Mouse (Mus musculus) midbrain, embryonic 11.5 days (tissue): ENCODE results near the gene Arxes2. TPM values are rescaled to one million over a fixed set of nuclear protein-coding genes. Genes with fewer than 3 reads are reported as not detected.
"Not testable (repeated sequence)": the region's sequence is repeated elsewhere in the genome, so short reads cannot be mapped to it uniquely, and the experiment has no call there.

Experiments used
- ATAC-seq: fragments of 200-750 bp; cut with Nextera tagmentation; 2 replicates; pipeline ENCODE4 v1.8.0; 2017; ENCODE audit warnings: moderate TSS enrichment, moderate library complexity; ENCODE audit not compliant: low FRiP score
- DNase-seq: peaks from one replicate; pipeline ENCODE4 v3.0.0; 2015; ENCODE audit warnings: low spot score; ENCODE audit errors: missing footprints
- H3K27ac ChIP-seq: fragments of 300-500 bp; sonication (generic); 2 replicates; pipeline ENCODE4 v1.5.1; 2014; ENCODE audit warnings: low read depth, low read length
- H3K27me3 ChIP-seq: fragments of 300-500 bp; sonication (generic); 2 replicates; pipeline ENCODE4 v1.6.1; 2014; ENCODE audit warnings: mild to moderate bottlenecking, low read length, moderate library complexity, mixed read lengths; ENCODE audit not compliant: control insufficient read depth, insufficient read depth
- H3K36me3 ChIP-seq: fragments of 300-500 bp; sonication (generic); 2 replicates; pipeline ENCODE4 v1.6.1; 2014; ENCODE audit warnings: mild to moderate bottlenecking, low read length, moderate library complexity, mixed read lengths; ENCODE audit not compliant: control insufficient read depth, insufficient read depth
- H3K4me1 ChIP-seq: fragments of 300-500 bp; sonication (generic); 2 replicates; pipeline ENCODE4 v1.6.1; 2014; ENCODE audit warnings: low read length; ENCODE audit not compliant: control insufficient read depth, insufficient read depth
- H3K4me2 ChIP-seq: fragments of 300-500 bp; sonication (generic); 2 replicates; pipeline ENCODE4 v1.6.1; 2014; ENCODE audit warnings: mild to moderate bottlenecking, moderate library complexity
- H3K4me3 ChIP-seq: fragments of 300-500 bp; sonication (generic); 2 replicates; pipeline ENCODE4 v1.5.1; 2014; ENCODE audit warnings: low read depth, low read length
- H3K9ac ChIP-seq: fragments of 300-500 bp; sonication (generic); 2 replicates; pipeline ENCODE4 v1.6.1; 2014; ENCODE audit warnings: low read length
- H3K9me3 ChIP-seq: fragments of 300-500 bp; sonication (generic); 2 replicates; pipeline ENCODE4 v1.6.1; 2016; ENCODE audit warnings: low read length; ENCODE audit not compliant: control insufficient read depth
- WGBS: fragments of 180-500 bp; shearing (Covaris S2); extraction: QIAGEN DNeasy Blood & Tissue Kit; methylation state at CpG from one replicate; pipeline ENCODE4 v1.1.7; 2014; 5-methylcytosine and 5-hydroxymethylcytosine counted together
- polyA plus RNA-seq: library from polyadenylated mRNA; unstranded; fragments of >200 nt; fragmentation: Nextera tagmentation; extraction: Ambion mirVana; gene quantifications from 2 replicates; pipeline ENCODE4 v1.2.1, GENCODE M21; 2014

The Arxes2 gene
- polyA plus RNA-seq, 1 experiment from 2014 or later, result 152 TPM

GRCm38 (mm10) chrX:135963629-135964028 lies 30.0 kb upstream of the Arxes2 start:
- 16% methylated on average over 3 of the region's 3 CpGs for WGBS

GRCm38 (mm10) chrX:135973597-135974423 lies 19.8 kb upstream of the Arxes2 start:
- no peaks in the 10 kb centered on the region for H3K27me3 ChIP-seq
- DNase-seq (no peak), ATAC-seq (no peak)
- 72% methylated on average over 10 of the region's 10 CpGs for WGBS
- no peak overlapping the region for H3K4me3 ChIP-seq
- no peak overlapping the region for H3K27ac ChIP-seq
- H3K9me3 ChIP-seq, result no peaks in the 10 kb centered on the region
- no peaks in the 10 kb centered on the region for H3K4me1 ChIP-seq
- H3K36me3 ChIP-seq, result no peaks in the 10 kb centered on the region
- H3K9ac ChIP-seq, result no peak overlapping the region
- no peak overlapping the region for H3K4me2 ChIP-seq

More at GRCm38 (mm10) chrX:135963629-135964028, 30.0 kb upstream of the Arxes2 start:
- 0 out of 2 replicates have a peak, but pooled peaks cover 4% of the 10 kb centered on the region for H3K4me1 ChIP-seq
- H3K9me3 ChIP-seq, result no peaks in the 10 kb centered on the region
- DNase-seq, result peak; percentile 92
- no peak overlapping the region for H3K4me2 ChIP-seq
- H3K27me3 ChIP-seq, result no peaks in the 10 kb centered on the region; the same call in 1 of the 2 replicates
- no peak overlapping the region for H3K27ac ChIP-seq
- no peaks in the 10 kb centered on the region for H3K36me3 ChIP-seq
- no peak overlapping the region for H3K9ac ChIP-seq
- ATAC-seq, result peak; percentile 22
- H3K4me3 ChIP-seq, result no peak overlapping the region

- Histone ChIP-seq H3K4me1 (no peaks in the 10 kb centered on the region), H3K9ac (no peak overlapping the region), H3K4me2 (no peak overlapping the region), H3K9me3 (no peaks in the 10 kb centered on the region), H3K36me3 (no peaks in the 10 kb centered on the region), H3K27ac (no peak overlapping the region), H3K4me3 (no peak overlapping the region), H3K27me3 (no peaks in the 10 kb centered on the region)
- ATAC-seq (peak; percentile 69; the same call in 1 of the 2 replicates), DNase-seq (no peak)
- WGBS, result 60% methylated on average over 20 of the region's 20 CpGs
These were observed 19.0 kb upstream of the Arxes2 start for GRCm38 (mm10) chrX:135974424-135975225.

- H3K4me1 ChIP-seq, result no peaks in the 10 kb centered on the region
- no peaks in the 10 kb centered on the region for H3K27me3 ChIP-seq
- H3K9me3 ChIP-seq, result no peaks in the 10 kb centered on the region
- H3K9ac ChIP-seq, result no peak overlapping the region
- H3K27ac ChIP-seq, result no peak overlapping the region
- H3K36me3 ChIP-seq, result no peaks in the 10 kb centered on the region
- peak; percentile 97 for DNase-seq
- no peak overlapping the region for H3K4me2 ChIP-seq
- peak; percentile 57; the same call in 1 of the 2 replicates for ATAC-seq
- no peak overlapping the region for H3K4me3 ChIP-seq
- 25% methylated on average over 8 of the region's 8 CpGs for WGBS
These were observed 18.4 kb upstream of the Arxes2 start for GRCm38 (mm10) chrX:135975226-135975552.

DNA sequence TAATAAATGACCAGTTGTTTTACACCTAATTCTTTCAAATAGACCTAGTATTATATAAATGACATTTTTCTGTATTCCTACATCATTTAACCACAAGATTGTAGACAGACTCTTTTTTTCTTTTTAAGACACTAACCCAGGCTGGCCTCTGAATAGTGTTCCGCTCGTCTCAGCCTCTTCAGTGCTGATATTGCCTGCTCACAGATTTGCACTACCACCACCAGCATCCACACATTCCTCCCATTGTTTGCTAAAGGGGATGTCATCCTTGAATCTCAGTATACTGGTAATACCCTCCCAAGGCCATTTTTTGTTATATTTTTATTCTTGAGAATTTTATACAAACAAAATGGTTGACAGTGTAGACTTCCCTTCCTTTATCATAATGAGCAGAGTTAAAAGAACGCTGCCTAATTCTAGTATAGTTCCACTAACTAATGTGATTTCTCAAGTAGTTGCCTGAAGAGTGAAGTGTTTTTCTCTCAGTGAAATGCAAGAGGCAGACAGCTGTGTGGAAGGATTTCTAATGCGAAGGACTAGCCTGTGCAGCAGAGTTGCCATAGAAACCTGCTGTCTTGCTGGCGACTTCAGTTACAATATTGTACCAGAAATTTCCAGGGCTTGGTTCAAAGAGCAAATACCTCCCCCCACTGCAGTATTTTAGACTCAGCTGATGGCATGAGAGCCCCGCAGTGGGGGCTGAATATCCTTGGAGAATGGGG lies 8.9 kb upstream of the Arxes2 start:
- ATAC-seq, result peak; percentile 52; the same call in 1 of the 2 replicates
- Histone ChIP-seq H3K4me3 (no peak overlapping the region), H3K9ac (no peak overlapping the region), H3K9me3 (no peaks in the 10 kb centered on the region), H3K4me2 (no peak overlapping the region), H3K27me3 (no peaks in the 10 kb centered on the region), H3K36me3 (no peaks in the 10 kb centered on the region), H3K27ac (peak overlapping the region; percentile 16; the same call in 1 of the 2 replicates), H3K4me1 (no peaks in the 10 kb centered on the region; the same call in 1 of the 2 replicates)
- no peak for DNase-seq
- 55% methylated on average over 6 of the region's 6 CpGs for WGBS

DNA sequence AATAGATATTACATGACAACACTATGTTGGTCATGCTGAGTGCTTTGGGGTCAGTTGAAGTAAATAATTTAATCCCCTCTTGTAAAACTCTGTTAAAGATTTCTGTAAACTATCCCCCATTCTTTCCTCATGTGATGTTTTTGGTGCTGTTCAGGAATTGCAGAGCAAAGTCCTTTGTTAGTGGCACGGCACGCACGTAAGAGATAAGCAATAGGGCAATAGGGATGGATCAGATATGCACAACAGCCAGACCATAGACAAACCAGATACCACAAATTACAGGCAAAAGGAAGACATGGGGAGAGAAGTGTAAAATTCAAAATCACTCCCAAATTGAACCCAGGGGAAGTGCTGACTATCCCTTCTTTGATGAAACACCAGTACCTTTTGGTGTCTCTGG lies 7.4 kb upstream of the Arxes2 start:
- Histone ChIP-seq H3K9ac (no peak overlapping the region), H3K27ac (no peak overlapping the region), H3K4me1 (no peaks in the 10 kb centered on the region; the same call in 1 of the 2 replicates), H3K27me3 (no peaks in the 10 kb centered on the region), H3K36me3 (no peaks in the 10 kb centered on the region), H3K4me2 (no peak overlapping the region), H3K4me3 (no peak overlapping the region), H3K9me3 (no peaks in the 10 kb centered on the region)
- WGBS, result 85% methylated on average over 3 of the region's 3 CpGs
- no peak for DNase-seq
- ATAC-seq, result no peak

GRCm38 (mm10) chrX:135990661-135991060 lies 3.0 kb upstream of the Arxes2 start:
- Histone ChIP-seq H3K27ac (no peak overlapping the region), H3K9ac (no peak overlapping the region), H3K36me3 (no peaks in the 10 kb centered on the region), H3K9me3 (no peaks in the 10 kb centered on the region), H3K4me1 (no peaks in the 10 kb centered on the region), H3K4me2 (no peak overlapping the region), H3K27me3 (no peaks in the 10 kb centered on the region), H3K4me3 (no peak overlapping the region)
- DNase-seq (no peak), ATAC-seq (no peak)
- WGBS, result 87% methylated on average over 2 of the region's 2 CpGs

- not testable (repeated sequence) for H3K9ac ChIP-seq, H3K4me1 ChIP-seq, H3K4me3 ChIP-seq, H3K27ac ChIP-seq, H3K27me3 ChIP-seq, H3K4me2 ChIP-seq, H3K36me3 ChIP-seq, H3K9me3 ChIP-seq
- 25% methylated on average over 2 of the region's 3 CpGs for WGBS
- ATAC-seq, result peak; percentile 95
- DNase-seq, result peak; percentile 88
These were observed 431 bp upstream of the Arxes2 start for GRCm38 (mm10) chrX:135993192-135993594.
